Mouse (Mus musculus): Measurements from ENCODE around the gene Pik3cb.

Pik3cb gene

GRCm38 (mm10) chr9:99145756-99146155, 5.3 kb upstream of the Pik3cb start:
- DNase-seq, result no peak

GRCm38 (mm10) chr9:99144416-99144989, 4.1 kb upstream of the Pik3cb start:
- DNase-seq, result no peak

DNA sequence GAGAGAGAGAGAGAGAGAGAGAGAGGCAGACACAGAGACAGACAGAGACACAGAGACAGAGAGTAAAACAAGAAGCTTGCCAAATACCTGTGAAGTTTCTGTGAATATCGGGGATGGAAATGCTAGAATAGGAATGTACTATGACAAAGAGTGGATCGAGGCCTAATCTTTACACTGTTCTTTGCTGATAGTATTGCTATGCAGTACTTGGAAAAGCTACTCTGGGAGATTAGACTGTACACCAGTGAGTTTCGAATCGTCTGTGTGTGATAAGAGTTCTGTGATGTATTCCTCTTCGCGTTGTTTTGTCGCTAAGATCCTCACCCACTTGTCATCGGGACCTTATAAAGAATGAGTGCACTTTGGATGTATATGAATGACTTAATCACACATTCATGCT, 1.2 kb upstream of the Pik3cb start:
- DNase-seq, result no peak

- no peak for DNase-seq
These were observed 750 bp upstream of the Pik3cb start for GRCm38 (mm10) chr9:99141171-99141570.

GRCm38 (mm10) chr9:99139194-99140023, 1.0 kb downstream of the Pik3cb start:
- DNase-seq, result no peak

DNA sequence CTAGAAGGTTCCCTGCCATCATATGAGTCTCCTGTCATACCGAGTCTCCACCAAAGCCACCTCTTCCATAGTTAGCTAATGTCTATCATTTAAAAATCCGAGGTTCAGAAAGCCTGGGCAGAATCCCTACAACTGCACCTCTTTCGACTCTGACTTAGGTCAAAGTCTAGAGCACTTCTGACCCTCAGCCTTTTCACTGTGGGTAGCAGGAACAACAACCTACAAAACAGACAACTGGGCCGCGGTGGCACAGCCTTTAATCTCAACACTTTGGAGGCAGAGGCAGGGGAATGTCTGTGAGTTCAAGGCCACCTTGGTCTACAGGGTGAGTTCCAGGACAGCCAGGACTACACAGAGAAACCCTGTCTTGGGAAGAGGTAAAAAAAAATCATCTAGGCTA, 3.1 kb downstream of the Pik3cb start:
- no peak for DNase-seq

GRCm38 (mm10) chr9:99131951-99132470, 8.4 kb downstream of the Pik3cb start:
- no peak for DNase-seq

GRCm38 (mm10) chr9:99131119-99131518, 9.3 kb downstream of the Pik3cb start:
- DNase-seq, result no peak

DNA sequence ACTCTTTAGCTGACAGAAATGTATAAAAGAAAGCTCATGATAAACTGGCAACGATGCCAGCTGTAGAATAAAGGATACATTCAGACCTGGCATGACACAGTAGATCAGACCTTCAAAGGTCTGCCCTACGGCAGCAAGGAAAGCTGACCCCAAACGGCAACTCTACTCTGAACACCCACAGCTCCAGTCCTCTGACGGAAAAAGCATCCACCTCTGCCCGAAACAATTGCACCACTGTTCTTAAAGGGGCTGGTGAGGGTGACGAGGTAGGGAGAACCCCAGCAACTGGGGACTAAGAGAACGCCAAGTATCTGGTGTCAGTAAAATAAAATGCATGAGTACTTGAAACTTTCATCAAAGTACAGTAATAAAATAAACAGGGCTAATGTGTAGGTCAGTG, 12.8 kb downstream of the Pik3cb start:
- DNase-seq, result no peak

- DNase-seq, result no peak
These were observed 17.7 kb downstream of the Pik3cb start for GRCm38 (mm10) chr9:99122749-99123148.

DNA sequence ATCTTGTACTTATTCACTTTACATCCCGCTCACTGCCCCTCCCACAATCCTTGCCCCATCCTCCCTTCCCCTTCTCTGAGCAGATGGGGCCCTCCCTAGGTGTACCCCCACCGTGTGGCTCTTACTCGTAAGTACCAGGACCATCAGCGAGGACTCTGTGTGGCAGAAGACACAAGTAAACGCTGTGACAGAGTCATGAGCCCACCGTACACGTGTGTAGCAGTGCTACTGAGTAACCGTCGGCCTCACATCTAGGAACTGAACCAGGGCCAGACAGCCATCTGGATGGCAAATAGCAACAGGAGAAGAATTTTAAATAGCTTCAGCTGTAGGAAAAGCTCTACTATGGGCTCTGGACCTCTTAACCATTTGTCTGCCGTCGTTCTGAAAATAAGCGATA, 28.0 kb downstream of the Pik3cb start:
- DNase-seq, result no peak

GRCm38 (mm10) chr9:99111085-99111484, 29.3 kb downstream of the Pik3cb start:
- no peak for DNase-seq

DNA sequence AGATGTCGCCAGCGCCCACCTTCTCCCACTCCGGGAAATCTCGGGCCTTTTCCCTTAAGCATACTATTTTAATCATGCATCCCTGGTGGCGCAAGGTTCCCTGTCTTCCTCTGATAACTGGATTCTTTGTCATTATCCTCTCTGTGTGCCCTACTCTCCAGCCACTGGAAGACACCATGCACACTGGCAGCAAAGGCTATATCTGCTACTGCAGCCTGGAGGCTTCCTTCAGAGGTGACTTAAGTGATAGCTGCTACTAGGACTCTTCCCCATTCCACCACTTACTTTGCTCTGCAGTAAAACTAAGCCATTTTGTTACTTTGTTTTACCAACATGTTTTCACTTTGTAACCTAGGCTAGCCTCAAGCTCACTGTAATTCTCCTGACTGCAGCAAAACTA, 30.2 kb downstream of the Pik3cb start:
- no peak for DNase-seq

DNA sequence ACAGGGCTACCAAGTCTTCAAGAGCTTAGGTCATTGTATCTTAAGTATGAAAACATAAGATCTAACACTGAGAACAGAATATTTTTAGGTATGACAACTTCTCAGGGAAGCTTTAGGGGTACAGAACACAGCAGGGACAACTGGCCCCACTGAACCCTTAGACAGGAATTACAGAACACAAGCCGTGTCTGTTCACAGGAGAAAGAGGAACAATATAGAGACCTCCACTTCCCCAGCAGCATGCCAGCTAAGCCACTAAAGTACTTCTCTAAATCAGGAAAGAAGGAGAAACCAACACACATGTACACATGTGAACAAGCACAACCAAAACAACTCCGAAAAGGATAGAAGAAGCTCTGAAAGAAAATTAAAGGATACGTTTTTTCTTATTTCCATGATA, 30.8 kb downstream of the Pik3cb start:
- DNase-seq, result no peak

DNA sequence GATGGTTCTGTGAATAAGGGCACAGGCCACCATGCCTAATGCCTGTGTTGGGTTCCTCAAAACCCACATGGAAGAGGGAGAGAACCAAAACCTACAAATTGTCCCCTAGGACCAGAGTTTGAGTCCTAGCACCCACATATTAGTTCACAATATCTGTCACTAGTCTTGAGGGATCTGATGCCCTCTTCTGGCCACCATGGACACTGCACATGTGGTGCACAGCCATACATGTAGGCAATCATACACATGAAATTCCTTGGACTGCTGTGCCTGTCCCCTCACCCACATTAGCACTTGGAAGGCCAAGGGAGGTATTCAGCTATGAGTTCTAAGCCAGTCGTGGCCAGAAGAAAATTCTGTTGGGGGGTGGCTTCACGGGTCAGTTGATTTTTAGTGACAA, 36.0 kb downstream of the Pik3cb start:
- DNase-seq, result peak; percentile 14

DNA sequence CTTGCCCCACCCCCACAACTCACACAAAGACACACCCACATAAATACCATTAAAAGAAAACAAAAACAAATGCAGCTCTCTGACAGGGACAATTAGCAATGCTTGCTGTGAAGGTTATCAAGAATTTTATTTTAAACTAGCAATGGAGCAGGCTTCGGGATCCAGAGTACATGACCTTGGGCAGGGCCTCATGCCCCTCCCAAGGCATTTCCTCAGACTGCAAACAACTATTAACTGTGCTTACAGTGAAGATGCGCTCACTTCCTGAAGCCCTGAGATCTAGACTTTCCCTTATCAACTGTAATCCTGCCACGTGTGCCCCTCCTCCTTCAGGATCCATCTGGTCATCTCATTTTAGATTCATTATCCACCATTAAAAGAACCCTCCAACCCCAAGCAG, 36.6 kb downstream of the Pik3cb start:
- no peak for DNase-seq

- DNase-seq, result no peak
These were observed 41.8 kb downstream of the Pik3cb start for GRCm38 (mm10) chr9:99098482-99099129.

GRCm38 (mm10) chr9:99097668-99098067, 42.8 kb downstream of the Pik3cb start:
- no peak for DNase-seq

DNA sequence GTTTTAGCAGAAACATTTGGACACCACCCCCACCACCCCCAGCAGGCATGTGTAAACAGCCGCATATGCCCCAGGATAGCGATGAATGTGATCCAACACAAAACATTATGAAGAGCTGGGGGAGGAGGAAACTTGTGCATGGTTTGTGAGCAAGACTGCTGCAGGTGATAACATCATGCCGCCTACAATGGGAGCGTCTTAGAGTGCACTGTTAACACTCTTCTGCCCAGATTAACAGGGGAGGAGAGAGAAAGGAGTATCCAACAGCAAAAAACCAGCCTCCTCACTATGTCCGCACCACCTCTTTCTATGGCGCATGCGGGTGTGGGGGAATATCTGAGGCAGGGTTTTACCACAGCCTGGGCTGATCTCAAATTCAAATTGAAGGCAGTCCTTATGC, 45.2 kb downstream of the Pik3cb start:
- DNase-seq, result no peak

- no peak for DNase-seq
These were observed 49.9 kb downstream of the Pik3cb start for GRCm38 (mm10) chr9:99090546-99090945.

- DNase-seq, result no peak
These were observed 50.5 kb downstream of the Pik3cb start for GRCm38 (mm10) chr9:99089904-99090303.

DNA sequence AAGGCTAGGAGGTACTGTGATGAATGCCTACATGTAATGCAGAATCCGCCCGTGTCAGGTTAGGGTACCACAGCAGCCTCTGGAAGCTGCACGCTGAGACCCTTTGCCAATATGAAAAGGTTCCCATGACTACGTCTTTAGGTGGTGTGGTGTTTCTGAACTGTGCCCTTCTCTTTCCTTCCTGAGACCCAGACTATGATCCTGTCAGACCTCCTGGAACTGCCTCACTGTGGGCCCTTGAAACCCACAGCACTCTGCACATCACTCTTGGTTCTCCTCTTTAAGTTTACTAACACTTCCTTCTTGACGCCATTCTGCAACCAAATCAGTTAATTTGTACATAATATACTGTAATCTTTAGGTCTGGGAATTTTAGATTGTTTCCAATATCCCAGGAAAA, 58.7 kb downstream of the Pik3cb start:
- no peak for DNase-seq

- DNase-seq, result no peak
These were observed 59.1 kb downstream of the Pik3cb start for GRCm38 (mm10) chr9:99081308-99081707.

- DNase-seq, result no peak
These were observed 59.8 kb downstream of the Pik3cb start for GRCm38 (mm10) chr9:99080657-99081056.
